Mouse (Mus musculus): ENCODE data around the gene Amz2. TPM values are rescaled to one million over a fixed set of nuclear protein-coding genes. Genes with fewer than 3 reads are reported as not detected.

The Amz2 gene
- polyA plus RNA-seq, 1 experiment from 2014 or later = 32.5 TPM

- Histone ChIP-seq H3K4me1 (replicated peaks) (peaks cover 22% of the 10 kb centered on the region), H3K4me2 (no peak overlapping the region), H3K36me3 (peaks cover 57% of the 10 kb centered on the region), H3K4me3 (no peak overlapping the region), H3K27me3 (replicated peaks) (no peaks in the 10 kb centered on the region), H3K9ac (no peak overlapping the region), H3K9me3 (replicated peaks) (no peaks in the 10 kb centered on the region), H3K27ac (ENCODE audit: poor library complexity, severe bottlenecking) (no peak overlapping the region)
- WGBS = 90% methylated on average over 9 of the region's 9 CpGs
- ATAC-seq (ENCODE audit: insufficient number of reproducible peaks, low FRiP score) = no peak
Measured at GRCm38 (mm10) chr11:109395291-109395690, 30.5 kb upstream of the Amz2 start.

- H3K4me3 ChIP-seq = no peak overlapping the region
- no peak for ATAC-seq (ENCODE audit: insufficient number of reproducible peaks, low FRiP score)
- no peaks in the 10 kb centered on the region for H3K27me3 ChIP-seq (replicated peaks)
- H3K9me3 ChIP-seq (replicated peaks) = no peaks in the 10 kb centered on the region
- peaks cover 2% of the 10 kb centered on the region; the same call in 1 of the 2 replicates for H3K36me3 ChIP-seq
- 84% methylated on average over 5 of the region's 5 CpGs for WGBS
- no peak overlapping the region for H3K27ac ChIP-seq (ENCODE audit: poor library complexity, severe bottlenecking)
- H3K4me2 ChIP-seq = no peak overlapping the region
- H3K4me1 ChIP-seq (replicated peaks) = no peaks in the 10 kb centered on the region
- H3K9ac ChIP-seq = no peak overlapping the region
Measured at GRCm38 (mm10) chr11:109406431-109406830, 19.3 kb upstream of the Amz2 start.

- Histone ChIP-seq H3K9me3 (replicated peaks) (no peaks in the 10 kb centered on the region), H3K27ac (ENCODE audit: poor library complexity, severe bottlenecking) (no peak overlapping the region), H3K4me3 (no peak overlapping the region), H3K9ac (no peak overlapping the region), H3K36me3 (no peaks in the 10 kb centered on the region), H3K27me3 (replicated peaks) (no peaks in the 10 kb centered on the region), H3K4me1 (replicated peaks) (no peaks in the 10 kb centered on the region), H3K4me2 (no peak overlapping the region)
- WGBS = 85% methylated on average over 15 of the region's 15 CpGs
- no peak for ATAC-seq (ENCODE audit: insufficient number of reproducible peaks, low FRiP score)
Measured at GRCm38 (mm10) chr11:109410197-109410980, 15.4 kb upstream of the Amz2 start.

GRCm38 (mm10) chr11:109413617-109414016, 12.1 kb upstream of the Amz2 start, which contains the start of gene 9930022D16Rik:
TSS of gene 9930022D16Rik (plus strand) at chr11:109413917.
- Histone ChIP-seq H3K36me3 (no peaks in the 10 kb centered on the region), H3K9ac (no peak within 1 kb of the TSS), H3K4me1 (replicated peaks) (peaks cover 7% of the 10 kb centered on the region), H3K27me3 (replicated peaks) (no peaks in the 10 kb centered on the region), H3K9me3 (replicated peaks) (no peaks in the 10 kb centered on the region), H3K4me3 (no peak within 1 kb of the TSS), H3K4me2 (no peak within 1 kb of the TSS), H3K27ac (ENCODE audit: poor library complexity, severe bottlenecking) (no peak within 1 kb of the TSS)
- 66% methylated on average over 6 of the region's 6 CpGs for WGBS
- ATAC-seq (ENCODE audit: insufficient number of reproducible peaks, low FRiP score) = peak; percentile 42; the same call in 1 of the 2 replicates

- ATAC-seq (ENCODE audit: insufficient number of reproducible peaks, low FRiP score) = no peak
- 87% methylated on average over 5 of the region's 5 CpGs for WGBS
- Histone ChIP-seq H3K27me3 (replicated peaks) (no peaks in the 10 kb centered on the region), H3K4me1 (replicated peaks) (peaks cover 9% of the 10 kb centered on the region), H3K27ac (ENCODE audit: poor library complexity, severe bottlenecking) (no peak overlapping the region), H3K4me3 (no peak overlapping the region), H3K36me3 (no peaks in the 10 kb centered on the region), H3K4me2 (no peak overlapping the region), H3K9ac (no peak overlapping the region), H3K9me3 (replicated peaks) (no peaks in the 10 kb centered on the region)
Measured at GRCm38 (mm10) chr11:109414802-109415201, 10.9 kb upstream of the Amz2 start.

- Histone ChIP-seq H3K9me3 (replicated peaks) (0 out of 2 replicates have a peak, but pooled peaks cover under 1% of the 10 kb centered on the region), H3K36me3 (no peaks in the 10 kb centered on the region), H3K9ac (no peak overlapping the region), H3K27ac (ENCODE audit: poor library complexity, severe bottlenecking) (no peak overlapping the region), H3K4me1 (replicated peaks) (peaks cover 10% of the 10 kb centered on the region), H3K4me2 (no peak overlapping the region), H3K27me3 (replicated peaks) (no peaks in the 10 kb centered on the region), H3K4me3 (no peak overlapping the region)
- ATAC-seq (ENCODE audit: insufficient number of reproducible peaks, low FRiP score) = no peak
- 70% methylated on average over 8 of the region's 8 CpGs for WGBS
Measured at GRCm38 (mm10) chr11:109416709-109417420, 8.9 kb upstream of the Amz2 start.

- Histone ChIP-seq H3K36me3 (no peaks in the 10 kb centered on the region), H3K9me3 (replicated peaks) (peaks cover 4% of the 10 kb centered on the region; the same call in 1 of the 2 replicates), H3K27me3 (replicated peaks) (no peaks in the 10 kb centered on the region), H3K9ac (no peak overlapping the region), H3K4me2 (no peak overlapping the region), H3K4me3 (no peak overlapping the region), H3K4me1 (replicated peaks) (peaks cover 10% of the 10 kb centered on the region), H3K27ac (ENCODE audit: poor library complexity, severe bottlenecking) (no peak overlapping the region)
- no peak for ATAC-seq (ENCODE audit: insufficient number of reproducible peaks, low FRiP score)
- 78% methylated on average over 9 of the region's 9 CpGs for WGBS
Measured at GRCm38 (mm10) chr11:109417472-109418040, 8.2 kb upstream of the Amz2 start.

- Histone ChIP-seq H3K27me3 (replicated peaks) (no peaks in the 10 kb centered on the region), H3K4me2 (peak overlapping the region; percentile 29; the same call in 1 of the 2 replicates), H3K9ac (no peak overlapping the region), H3K27ac (ENCODE audit: poor library complexity, severe bottlenecking) (no peak overlapping the region), H3K4me3 (no peak overlapping the region), H3K36me3 (no peaks in the 10 kb centered on the region), H3K4me1 (replicated peaks) (peaks cover 10% of the 10 kb centered on the region), H3K9me3 (replicated peaks) (peaks cover 4% of the 10 kb centered on the region; the same call in 1 of the 2 replicates)
- ATAC-seq (ENCODE audit: insufficient number of reproducible peaks, low FRiP score) = no peak
- 53% methylated on average over 4 of the region's 4 CpGs for WGBS
Measured at GRCm38 (mm10) chr11:109419461-109419860, 6.3 kb upstream of the Amz2 start.

- ATAC-seq (ENCODE audit: insufficient number of reproducible peaks, low FRiP score) = no peak
- WGBS = 42% methylated on average over 16 of the region's 16 CpGs
- H3K4me3 ChIP-seq = no peak overlapping the region
Measured at GRCm38 (mm10) chr11:109419961-109420566, 5.7 kb upstream of the Amz2 start.

GRCm38 (mm10) chr11:109420567-109420962, 5.2 kb upstream of the Amz2 start:
- H3K4me1 ChIP-seq (replicated peaks) = peaks cover 13% of the 10 kb centered on the region
- H3K27me3 ChIP-seq (replicated peaks) = no peaks in the 10 kb centered on the region
- no peak overlapping the region for H3K27ac ChIP-seq (ENCODE audit: poor library complexity, severe bottlenecking)
- ATAC-seq (ENCODE audit: insufficient number of reproducible peaks, low FRiP score) = no peak
- H3K9me3 ChIP-seq (replicated peaks) = peaks cover 4% of the 10 kb centered on the region; the same call in 1 of the 2 replicates
- 84% methylated on average over 14 of the region's 14 CpGs for WGBS
- H3K4me2 ChIP-seq = no peak overlapping the region
- no peak overlapping the region for H3K4me3 ChIP-seq
- H3K9ac ChIP-seq = no peak overlapping the region
- no peaks in the 10 kb centered on the region for H3K36me3 ChIP-seq

More at GRCm38 (mm10) chr11:109419961-109420566, 5.7 kb upstream of the Amz2 start:
- Histone ChIP-seq H3K4me1 (replicated peaks) (peaks cover 11% of the 10 kb centered on the region), H3K27ac (ENCODE audit: poor library complexity, severe bottlenecking) (no peak overlapping the region), H3K9me3 (replicated peaks) (peaks cover 4% of the 10 kb centered on the region; the same call in 1 of the 2 replicates), H3K9ac (no peak overlapping the region), H3K36me3 (no peaks in the 10 kb centered on the region), H3K4me2 (peak overlapping the region; percentile 29), H3K27me3 (replicated peaks) (no peaks in the 10 kb centered on the region)
